Mouse (Mus musculus) MEL (cell line): Measurements from ENCODE around the gene Krtap19-1. TPM values are rescaled to one million over a fixed set of nuclear protein-coding genes. Genes with fewer than 3 reads are reported as not detected.

ENCODE experiments used
- DNase-seq: peaks from one replicate; pipeline ENCODE4 v3.0.0; 2011; ENCODE audit warnings: low read depth, low spot score
- H3K27ac ChIP-seq: 2 replicates; pipeline ENCODE4 v1.5.1; 2012; ENCODE audit warnings: low read depth, mild to moderate bottlenecking, control low read depth, low read length, moderate library complexity; ENCODE audit not compliant: control insufficient read depth
- H3K27me3 ChIP-seq, 2 experiments: fragments of 150-350 bp in 1 of 2; sonication (generic) in 1 of 2; 2 replicates each; pipeline ENCODE4 v1.6.1; 2012; ENCODE audit warnings: low read length in 2 of 2, mild to moderate bottlenecking in 2 of 2, improper control_type of control experiment in 1 of 2, moderate library complexity in 1 of 2; ENCODE audit not compliant: insufficient read depth in 2 of 2, control insufficient read depth in 1 of 2
- H3K36me3 ChIP-seq, 2 experiments: 2 replicates each; pipeline ENCODE4 v1.6.1; 2012 to 2014; ENCODE audit warnings: low read length in 2 of 2, improper control_type of control experiment in 1 of 2, inconsistent platforms in 1 of 2, mild to moderate bottlenecking in 1 of 2; ENCODE audit not compliant: insufficient read depth in 2 of 2, control insufficient read depth in 1 of 2
- H3K4me1 ChIP-seq, 2 experiments: fragments of 150-350 bp in 1 of 2; sonication (generic) in 1 of 2; 2 replicates each; pipeline ENCODE4 v1.6.1; 2012; ENCODE audit warnings: low read length in 2 of 2, improper control_type of control experiment in 1 of 2, mild to moderate bottlenecking in 1 of 2; ENCODE audit not compliant: insufficient read depth in 2 of 2, control insufficient read depth in 1 of 2
- H3K4me3 ChIP-seq, 2 experiments: fragments of 150-350 bp in 1 of 2; sonication (generic) in 1 of 2; 2 replicates each; pipeline ENCODE4 v1.5.1; 2012; ENCODE audit warnings: low read depth in 2 of 2, low read length in 2 of 2, mild to moderate bottlenecking in 2 of 2, moderate library complexity in 2 of 2, control low read depth in 1 of 2, improper control_type of control experiment in 1 of 2; ENCODE audit not compliant: control insufficient read depth in 1 of 2, insufficient read depth in 1 of 2
- H3K79me2 ChIP-seq: 2 replicates; pipeline ENCODE4 v1.6.1; 2012; ENCODE audit warnings: mild to moderate bottlenecking, low read length, moderate library complexity; ENCODE audit not compliant: control insufficient read depth, poor library complexity, insufficient read depth
- H3K9ac ChIP-seq: 2 replicates; pipeline ENCODE4 v1.6.1; 2012; ENCODE audit warnings: low read depth, mild to moderate bottlenecking, control low read depth, low read length, moderate library complexity; ENCODE audit not compliant: control insufficient read depth, poor library complexity, severe bottlenecking
- H3K9me3 ChIP-seq: fragments of 150-350 bp; sonication (generic); replicated peaks from 2 replicates; pipeline ENCODE4 v1.6.1; 2012; ENCODE audit warnings: mild to moderate bottlenecking, low read length, improper control_type of control experiment, moderate library complexity; ENCODE audit not compliant: insufficient read depth
- BHLHE40 ChIP-seq: IDR thresholded peaks from 2 replicates; pipeline ENCODE4 v1.6.1; 2012; ENCODE audit warnings: low read depth, mild to moderate bottlenecking, inconsistent platforms, low read length, improper control_type of control experiment, borderline replicate concordance
- CHD1 ChIP-seq: IDR thresholded peaks from 2 replicates; pipeline ENCODE4 v1.6.1; 2012; ENCODE audit warnings: low read depth, mild to moderate bottlenecking, inconsistent platforms, low read length, improper control_type of control experiment
- CTCF ChIP-seq, 3 experiments: IDR thresholded peaks in 2 of 3; conservative IDR thresholded peaks in 1 of 3; 2 replicates each; pipeline ENCODE4 v1.5.1; 2011 to 2012; ENCODE audit warnings: low read length in 3 of 3, low read depth in 2 of 3, mild to moderate bottlenecking in 2 of 3, improper control_type of control experiment in 1 of 3, inconsistent platforms in 1 of 3, mixed read lengths in 1 of 3, moderate library complexity in 1 of 3; ENCODE audit not compliant: control insufficient read depth in 1 of 3, insufficient read depth in 1 of 3, poor library complexity in 1 of 3, severe bottlenecking in 1 of 3
- ELF1 ChIP-seq: IDR thresholded peaks from 2 replicates; pipeline ENCODE4 v1.6.1; 2014; ENCODE audit warnings: low read depth, mild to moderate bottlenecking, inconsistent platforms, low read length, improper control_type of control experiment, moderate library complexity
- GATA1 ChIP-seq: IDR thresholded peaks from 2 replicates; pipeline ENCODE4 v1.6.1; 2011; ENCODE audit warnings: low read depth, low read length, improper control_type of control experiment
- JUND ChIP-seq: IDR thresholded peaks from 2 replicates; pipeline ENCODE4 v1.6.1; 2011; ENCODE audit warnings: low read depth, mild to moderate bottlenecking, improper control_type of control experiment, low read length
- MAFK ChIP-seq: IDR thresholded peaks from 2 replicates; pipeline ENCODE4 v1.6.1; 2011; ENCODE audit warnings: low read depth, mild to moderate bottlenecking, low read length, improper control_type of control experiment, borderline replicate concordance
- MAX ChIP-seq: IDR thresholded peaks from 2 replicates; pipeline ENCODE4 v1.6.1; 2011; ENCODE audit warnings: low read length, improper control_type of control experiment
- MAZ ChIP-seq: IDR thresholded peaks from 2 replicates; pipeline ENCODE4 v1.6.1; 2012; ENCODE audit warnings: low read depth, mild to moderate bottlenecking, inconsistent platforms, low read length, improper control_type of control experiment
- MYC ChIP-seq: IDR thresholded peaks from 2 replicates; pipeline ENCODE4 v1.6.1; 2011; ENCODE audit warnings: low read depth, mild to moderate bottlenecking, low read length, improper control_type of control experiment, moderate library complexity
- POLR2A ChIP-seq, 2 experiments: IDR thresholded peaks; 2 replicates each; pipeline ENCODE4 v1.6.1; 2011 to 2012; ENCODE audit warnings: low read length in 2 of 2, mild to moderate bottlenecking in 2 of 2, control low read depth in 1 of 2, improper control_type of control experiment in 1 of 2, low read depth in 1 of 2, moderate library complexity in 1 of 2; ENCODE audit not compliant: control insufficient read depth in 1 of 2, insufficient read depth in 1 of 2, poor library complexity in 1 of 2
- POLR2AphosphoS2 ChIP-seq: IDR thresholded peaks from 2 replicates; pipeline ENCODE4 v1.6.1; 2011; ENCODE audit warnings: low read length, improper control_type of control experiment
- RAD21 ChIP-seq: IDR thresholded peaks from 2 replicates; pipeline ENCODE4 v1.6.1; 2011; ENCODE audit warnings: mild to moderate bottlenecking, low read depth, low read length, improper control_type of control experiment
- SMC3 ChIP-seq: IDR thresholded peaks from 2 replicates; pipeline ENCODE4 v1.6.1; 2011; ENCODE audit warnings: low read depth, low read length, improper control_type of control experiment
- USF2 ChIP-seq, 2 experiments: IDR thresholded peaks; 2 replicates each; pipeline ENCODE4 v1.6.1; 2011 to 2012; ENCODE audit warnings: improper control_type of control experiment in 2 of 2, low read length in 2 of 2, borderline replicate concordance in 1 of 2, inconsistent platforms in 1 of 2, low read depth in 1 of 2, mild to moderate bottlenecking in 1 of 2; ENCODE audit not compliant: insufficient read depth in 1 of 2
- ZC3H11A ChIP-seq: IDR thresholded peaks from 2 replicates; pipeline ENCODE4 v1.6.1; 2012; ENCODE audit warnings: low read depth, mild to moderate bottlenecking, inconsistent platforms, low read length, improper control_type of control experiment
- polyA plus RNA-seq, 2 experiments: library from polyadenylated mRNA; stranded (reverse) in 1 of 2; unstranded in 1 of 2; fragments of >175 nt in 1 of 2; fragments of >200 nt in 1 of 2; gene quantifications; 2 replicates each; pipeline versions ENCODE4 v1.2.1 to v1.2.4; 2012; ENCODE audit warnings: low replicate concordance in 2 of 2, low read depth in 1 of 2; ENCODE audit not compliant: insufficient read length in 2 of 2, insufficient read depth in 1 of 2, missing spikeins in 1 of 2
- total RNA-seq: library from RNA; depleted of rRNA; stranded (reverse); fragments of 300-350 nt; gene quantifications from 2 replicates; pipeline ENCODE4 v1.2.3, GENCODE M21; 2012; rRNA removed

Gene Krtap19-1
- total and polyA plus RNA-seq, 3 experiments: not detected

DNA sequence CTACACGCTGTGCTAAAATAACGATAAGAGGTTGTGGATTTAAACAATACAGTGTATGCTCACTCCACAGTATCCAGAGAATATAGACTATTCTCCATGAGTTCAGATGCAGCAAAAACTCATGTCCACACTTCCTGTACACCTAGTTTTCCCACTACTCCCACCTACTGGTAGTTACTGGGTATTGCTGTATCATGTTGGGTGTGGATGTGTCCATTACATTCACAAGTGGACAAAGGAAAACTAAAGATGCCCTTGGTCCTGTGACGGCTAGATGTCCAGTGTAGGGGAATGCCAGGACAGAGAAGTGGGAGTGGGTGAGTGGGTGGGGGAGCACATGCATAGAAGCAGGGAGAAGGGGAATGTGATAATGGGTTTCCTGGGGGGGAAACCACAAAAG lies 45.5 kb downstream of the Krtap19-1 start:
- no peaks in the 10 kb centered on the region for H3K79me2 ChIP-seq
- H3K9ac ChIP-seq: no peak overlapping the region
- no peak overlapping the region for H3K4me3 ChIP-seq
- H3K27ac ChIP-seq: no peak overlapping the region
- TF ChIP-seq CTCF (IDR thresholded peaks at IDR 0.05 in 2 of 3, conservative IDR thresholded peaks at IDR 0.05 in 1 of 3; ENCODE audit: control insufficient read depth in 1 of 3, insufficient read depth in 1 of 3, low read depth in 2 of 3, low read length in 3 of 3, poor library complexity in 1 of 3, severe bottlenecking in 1 of 3): peak in 2 of 3 experiments; percentile 18 to 28; a peak in 1 of 6 replicates
- TF ChIP-seq MYC: no peak
- TF ChIP-seq RAD21: peak; percentile 8; the same call in 1 of the 2 replicates
- 0 out of 2 replicates have a peak, but pooled peaks have one; percentile 10 for TF ChIP-seq SMC3
- no peak for TF ChIP-seq CHD1
- peak; percentile 19 for DNase-seq
- no peaks in the 10 kb centered on the region for H3K4me1 ChIP-seq
- H3K36me3 ChIP-seq: no peaks in the 10 kb centered on the region
- H3K27me3 ChIP-seq: no peaks in the 10 kb centered on the region
- no peaks in the 10 kb centered on the region for H3K9me3 ChIP-seq

- no peaks in the 10 kb centered on the region for H3K9me3 ChIP-seq
- no peak for DNase-seq
- H3K79me2 ChIP-seq: no peaks in the 10 kb centered on the region
- H3K4me1 ChIP-seq: no peaks in the 10 kb centered on the region
- no peaks in the 10 kb centered on the region for H3K36me3 ChIP-seq
- no peak within 1 kb of the TSS for H3K4me3 ChIP-seq
- TF ChIP-seq MAZ (no peak), RAD21 (no peak), MAX (no peak), USF2 (IDR thresholded peaks at IDR 0.05; ENCODE audit: borderline replicate concordance in 1 of 2, insufficient read depth in 1 of 2, low read depth in 1 of 2, low read length in 2 of 2) (no peak), BHLHE40 (no peak), ELF1 (no peak), MYC (no peak), ZC3H11A (no peak), MAFK (no peak), GATA1 (no peak), JUND (no peak), POLR2A (IDR thresholded peaks at IDR 0.05; ENCODE audit: control insufficient read depth in 1 of 2, insufficient read depth in 1 of 2, low read depth in 1 of 2, low read length in 2 of 2, poor library complexity in 1 of 2) (no peak), POLR2AphosphoS2 (no peak)
- H3K27ac ChIP-seq: no peak within 1 kb of the TSS
- no peak within 1 kb of the TSS for H3K9ac ChIP-seq
- no peaks in the 10 kb centered on the region for H3K27me3 ChIP-seq
Observed at GRCm38 (mm10) chr16:88820066-88820465, 49.1 kb downstream of the Krtap19-1 start, which contains the start of gene Krtap15. Gene Krtap15 (plus strand): TSS chr16:88820215.

Other genes starting within 250 kb of the Krtap19-1 start
- gene 2310079G19Rik, start 241.7 kb downstream of the Krtap19-1 start, total RNA-seq: not detected in 2 replicates
- not detected for gene 2310079G19Rik, start 241.7 kb downstream of the Krtap19-1 start, polyA plus RNA-seq
- gene Krtap26-1, start 221.6 kb downstream of the Krtap19-1 start, total RNA-seq: not detected in 2 replicates
- gene Krtap26-1, start 221.6 kb downstream of the Krtap19-1 start, polyA plus RNA-seq: not detected
- not detected in 2 replicates for gene Krtap27-1, start 197.7 kb downstream of the Krtap19-1 start, total RNA-seq
- gene Krtap27-1, start 197.7 kb downstream of the Krtap19-1 start, polyA plus RNA-seq: not detected
- not detected in 2 replicates for gene 2310061N02Rik, start 161.4 kb downstream of the Krtap19-1 start, total RNA-seq
- not detected for gene 2310061N02Rik, start 161.4 kb downstream of the Krtap19-1 start, polyA plus RNA-seq
- gene Krtap13-1, start 140.5 kb downstream of the Krtap19-1 start, total RNA-seq: not detected in 2 replicates
- not detected for gene Krtap13-1, start 140.5 kb downstream of the Krtap19-1 start, polyA plus RNA-seq
- not detected in 2 replicates for gene Krtap13, start 117.8 kb downstream of the Krtap19-1 start, total RNA-seq
- gene Krtap13, start 117.8 kb downstream of the Krtap19-1 start, polyA plus RNA-seq: not detected
- gene 2310034C09Rik, start 110.6 kb downstream of the Krtap19-1 start, total RNA-seq: not detected in 2 replicates
- gene 2310034C09Rik, start 110.6 kb downstream of the Krtap19-1 start, polyA plus RNA-seq: not detected
- gene 2310057N15Rik, start 95.2 kb downstream of the Krtap19-1 start, total RNA-seq: not detected in 2 replicates
- not detected for gene 2310057N15Rik, start 95.2 kb downstream of the Krtap19-1 start, polyA plus RNA-seq
- gene Gm5965, start 91.5 kb downstream of the Krtap19-1 start, total RNA-seq: not detected in 2 replicates
- not detected for gene Gm5965, start 91.5 kb downstream of the Krtap19-1 start, polyA plus RNA-seq
- not detected in 2 replicates for gene Gm20741, start 57.2 kb downstream of the Krtap19-1 start, total RNA-seq
- gene Gm20741, start 57.2 kb downstream of the Krtap19-1 start, polyA plus RNA-seq: not detected
- gene Krtap15, start 49.2 kb downstream of the Krtap19-1 start, total RNA-seq: not detected in 2 replicates
- not detected for gene Krtap15, start 49.2 kb downstream of the Krtap19-1 start, polyA plus RNA-seq
- not detected in 2 replicates for gene Krtap14, start 43.3 kb downstream of the Krtap19-1 start, total RNA-seq
- not detected for gene Krtap14, start 43.3 kb downstream of the Krtap19-1 start, polyA plus RNA-seq
- gene Krtap19-2, start 4.9 kb upstream of the Krtap19-1 start, total RNA-seq: not detected in 2 replicates
- not detected for gene Krtap19-2, start 4.9 kb upstream of the Krtap19-1 start, polyA plus RNA-seq
- gene Krtap19-3, start 8.6 kb upstream of the Krtap19-1 start, total RNA-seq: not detected in 2 replicates
- gene Krtap19-3, start 8.6 kb upstream of the Krtap19-1 start, polyA plus RNA-seq: not detected
- gene Krtap19-4, start 15.7 kb upstream of the Krtap19-1 start, total RNA-seq: not detected in 2 replicates
- not detected for gene Krtap19-4, start 15.7 kb upstream of the Krtap19-1 start, polyA plus RNA-seq
- not detected in 2 replicates for gene Krtap19-5, start 27.0 kb upstream of the Krtap19-1 start, total RNA-seq
- not detected for gene Krtap19-5, start 27.0 kb upstream of the Krtap19-1 start, polyA plus RNA-seq
- not detected in 2 replicates for gene Krtap19-9b, start 62.9 kb upstream of the Krtap19-1 start, total RNA-seq
- gene Krtap19-9b, start 62.9 kb upstream of the Krtap19-1 start, polyA plus RNA-seq: not detected
- gene Krtap16-3, start 93.5 kb upstream of the Krtap19-1 start, total RNA-seq: not detected in 2 replicates
- not detected for gene Krtap16-3, start 93.5 kb upstream of the Krtap19-1 start, polyA plus RNA-seq
- gene Krtap22-2, start 141.3 kb upstream of the Krtap19-1 start, total RNA-seq: not detected in 2 replicates
- not detected for gene Krtap22-2, start 141.3 kb upstream of the Krtap19-1 start, polyA plus RNA-seq
- gene Gm10229, start 145.9 kb upstream of the Krtap19-1 start, total RNA-seq: not detected in 2 replicates
- not detected for gene Gm10229, start 145.9 kb upstream of the Krtap19-1 start, polyA plus RNA-seq
- not detected in 2 replicates for gene Krtap6-1, start 162.3 kb upstream of the Krtap19-1 start, total RNA-seq
- gene Krtap6-1, start 162.3 kb upstream of the Krtap19-1 start, polyA plus RNA-seq: not detected
- not detected in 2 replicates for gene Gm10228, start 172.1 kb upstream of the Krtap19-1 start, total RNA-seq
- gene Gm10228, start 172.1 kb upstream of the Krtap19-1 start, polyA plus RNA-seq: not detected
- gene Krtap6-5, start 178.5 kb upstream of the Krtap19-1 start, total RNA-seq: not detected in 2 replicates
- gene Krtap6-5, start 178.5 kb upstream of the Krtap19-1 start, polyA plus RNA-seq: not detected
- gene 1110025L11Rik, start 194.6 kb upstream of the Krtap19-1 start, total RNA-seq: not detected in 2 replicates
- gene 1110025L11Rik, start 194.6 kb upstream of the Krtap19-1 start, polyA plus RNA-seq: not detected
- not detected in 2 replicates for gene Krtap6-3, start 214.6 kb upstream of the Krtap19-1 start, total RNA-seq
- gene Krtap6-3, start 214.6 kb upstream of the Krtap19-1 start, polyA plus RNA-seq: not detected